Mouse (Mus musculus): ENCODE measurements around the gene Snx33.
"Not testable (repeated sequence)": the region's sequence is repeated elsewhere in the genome, so short reads cannot be mapped to it uniquely, and the experiment has no call there.

The Snx33 gene

GRCm38 (mm10) chr9:56925291-56926024, 2.7 kb downstream of the Snx33 start:
- DNase-seq (ENCODE audit: low spot score in 2 of 2): no peak

GRCm38 (mm10) chr9:56924651-56925027, 3.5 kb downstream of the Snx33 start:
- peak in 1 of 2 experiments; percentile 17 for DNase-seq (ENCODE audit: low spot score in 2 of 2)

DNA sequence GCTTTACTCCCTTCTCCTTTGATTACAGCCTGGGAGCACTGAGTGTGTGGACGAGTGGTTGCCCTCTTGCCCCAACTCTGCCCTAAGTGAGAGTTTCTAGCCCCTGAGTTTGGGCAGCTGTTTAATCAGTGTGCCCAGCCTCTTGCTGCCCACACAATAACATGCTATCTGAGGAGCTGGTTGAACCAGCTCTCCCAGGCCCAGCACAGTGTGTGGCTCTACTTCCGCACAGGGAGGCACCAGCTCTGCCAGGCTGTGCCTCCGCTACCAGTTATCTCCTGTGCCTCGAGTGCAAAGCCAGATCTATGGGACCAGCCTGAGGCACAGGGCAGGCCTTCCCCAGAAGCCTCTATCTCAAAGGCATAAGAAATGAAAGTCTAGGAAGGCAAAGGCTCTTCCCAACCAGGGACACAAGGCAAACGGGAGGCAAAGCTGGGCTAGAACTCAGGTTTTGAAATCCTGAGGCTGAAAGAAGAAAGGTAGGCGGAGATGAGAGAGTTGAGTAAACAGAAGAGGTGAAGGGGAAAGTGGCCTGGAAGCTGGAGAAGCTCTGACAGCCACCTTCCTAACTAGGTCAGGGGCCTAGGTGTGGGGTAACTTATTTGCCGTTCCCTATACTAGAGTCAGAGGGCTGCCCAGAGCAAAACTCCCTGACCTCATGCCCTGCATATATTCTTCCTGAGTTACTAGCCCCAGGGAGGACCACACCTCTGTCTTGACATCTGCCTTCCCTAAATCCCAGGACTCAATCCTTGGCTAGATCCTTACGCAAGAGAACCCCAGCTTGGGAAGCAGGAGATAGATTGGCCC, 4.1 kb downstream of the Snx33 start:
- DNase-seq (ENCODE audit: low spot score in 2 of 2): no peak

GRCm38 (mm10) chr9:56922746-56923145, 5.4 kb downstream of the Snx33 start:
- no peak for DNase-seq (ENCODE audit: low spot score in 2 of 2)

- DNase-seq (ENCODE audit: low spot score in 2 of 2): no peak
Measured at GRCm38 (mm10) chr9:56918466-56918865, 9.7 kb downstream of the Snx33 start.

- DNase-seq (ENCODE audit: low spot score in 2 of 2): no peak
Measured at GRCm38 (mm10) chr9:56917131-56917530, 11.0 kb downstream of the Snx33 start.

DNA sequence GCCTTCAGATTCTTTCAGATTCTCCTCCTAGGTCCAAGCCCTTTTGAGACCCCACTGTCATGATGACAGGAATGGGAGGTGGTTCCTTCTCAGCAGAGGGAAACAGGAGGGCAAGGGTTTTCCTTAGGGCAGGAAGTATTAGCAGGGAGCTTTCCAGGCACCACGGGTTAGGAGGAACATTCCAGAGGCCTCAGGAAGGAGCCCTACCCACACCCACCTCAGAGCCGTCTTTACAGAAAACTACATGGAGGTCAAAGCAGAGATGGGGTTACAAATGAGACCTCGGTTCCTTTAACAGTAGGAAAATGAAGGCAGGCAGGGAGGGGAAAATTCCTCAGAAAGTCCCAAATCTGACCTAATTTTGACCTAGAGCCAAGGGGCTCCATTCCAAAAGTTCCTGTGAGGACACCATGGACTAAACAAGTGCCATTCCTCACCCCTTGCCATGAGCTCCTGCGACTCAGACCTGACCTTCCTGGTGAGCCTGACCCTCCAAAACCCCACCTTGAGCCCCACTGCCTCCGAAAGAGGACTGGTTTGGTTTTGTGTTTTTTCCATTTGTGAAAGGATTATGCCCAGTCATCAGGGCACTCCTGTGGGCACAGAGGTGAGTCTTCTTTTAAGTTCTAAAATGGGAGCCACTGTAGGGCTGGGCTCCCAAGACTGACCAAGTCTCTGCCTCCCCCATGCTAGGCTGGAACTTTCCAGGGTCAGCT, 12.3 kb downstream of the Snx33 start:
- DNase-seq (ENCODE audit: low spot score in 2 of 2): no peak

DNA sequence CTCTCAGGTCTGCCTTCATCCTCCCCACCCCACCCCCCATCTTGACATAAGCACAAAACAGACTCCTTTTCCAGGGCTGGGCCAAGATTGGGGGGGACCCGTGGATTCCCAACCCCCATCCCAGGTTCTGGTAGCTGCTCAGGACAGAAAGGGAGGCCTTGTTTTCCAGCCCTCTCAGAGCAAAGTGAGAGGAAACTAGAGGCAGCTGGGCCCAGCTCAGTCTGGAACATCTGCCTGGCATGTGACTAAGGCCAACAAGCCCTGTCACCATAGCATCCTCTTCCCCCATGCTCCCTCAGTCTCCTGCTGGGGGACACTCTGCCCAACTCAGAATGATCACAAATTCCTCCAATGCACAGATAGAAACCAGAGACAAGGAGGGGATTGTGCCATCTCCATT, 13.1 kb downstream of the Snx33 start:
- no peak for DNase-seq (ENCODE audit: low spot score in 2 of 2)

DNA sequence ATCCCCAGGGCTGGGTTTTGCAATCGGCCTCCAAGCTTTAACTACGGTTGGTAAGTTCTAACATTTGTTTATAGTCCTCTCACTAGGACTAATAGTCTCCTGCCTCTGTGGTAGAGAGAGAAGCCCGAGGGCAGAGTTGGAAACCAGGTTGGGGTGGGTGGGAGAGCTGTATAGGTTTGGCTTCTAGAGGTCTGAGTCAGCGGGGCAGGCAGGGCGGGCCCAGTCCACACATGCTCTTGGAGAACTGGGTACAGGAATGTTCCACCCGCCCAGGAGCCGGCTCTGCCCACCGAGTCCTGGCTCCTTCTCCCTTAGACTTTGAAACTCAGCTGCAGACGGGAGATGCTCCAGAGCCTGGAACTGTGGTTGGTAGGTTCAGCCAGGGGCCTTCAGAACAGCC, 14.2 kb downstream of the Snx33 start:
- no peak for DNase-seq (ENCODE audit: low spot score in 2 of 2)

- no peak for DNase-seq (ENCODE audit: low spot score in 2 of 2)
Measured at GRCm38 (mm10) chr9:56911017-56911416, 17.2 kb downstream of the Snx33 start.

DNA sequence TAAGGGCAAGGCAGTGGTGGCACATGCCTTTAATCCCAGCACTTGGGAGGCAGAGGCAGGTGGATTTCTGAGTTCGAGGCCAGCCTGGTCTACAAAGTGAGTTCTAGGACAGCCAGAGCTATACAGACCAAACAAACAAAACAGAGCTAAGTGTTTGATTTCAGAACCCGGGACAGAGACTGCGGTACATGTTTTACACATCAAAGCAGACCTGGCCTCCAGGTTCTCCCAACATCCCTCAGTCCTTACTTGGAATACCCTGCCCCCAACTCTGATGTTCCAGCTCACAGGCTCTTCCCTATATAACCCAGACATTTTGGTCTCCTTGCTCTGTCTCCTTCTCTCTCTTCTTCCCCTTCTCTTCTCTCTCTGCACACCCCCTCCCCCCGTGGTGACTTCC, 18.2 kb downstream of the Snx33 start:
- not testable (repeated sequence) for DNase-seq (ENCODE audit: low spot score in 2 of 2)

- no peak for DNase-seq (ENCODE audit: low spot score in 2 of 2)
Measured at GRCm38 (mm10) chr9:56907549-56907948, 20.6 kb downstream of the Snx33 start.

GRCm38 (mm10) chr9:56903662-56904061, 24.5 kb downstream of the Snx33 start:
- no peak for DNase-seq (ENCODE audit: low spot score in 2 of 2)

DNA sequence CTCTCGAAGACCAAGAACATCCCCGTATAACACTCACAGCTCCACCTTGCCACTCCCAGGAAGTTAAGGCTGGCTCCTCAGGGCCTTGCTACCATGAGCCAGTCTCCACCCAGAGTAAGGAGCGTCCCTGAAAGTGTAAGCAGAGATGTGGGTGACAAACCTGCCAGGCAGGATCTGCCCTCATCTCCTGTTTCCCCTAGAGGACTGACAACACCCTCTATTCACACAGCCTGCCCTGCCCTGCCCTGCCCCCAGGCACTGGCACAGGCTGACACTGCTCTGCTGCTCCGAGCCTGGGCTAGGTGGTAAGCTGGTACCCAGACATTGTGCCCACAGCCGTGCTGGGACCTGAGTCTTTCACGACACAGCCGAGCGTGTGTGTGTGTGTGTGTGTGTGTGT, 27.0 kb downstream of the Snx33 start:
- DNase-seq (ENCODE audit: low spot score in 2 of 2): no peak

DNA sequence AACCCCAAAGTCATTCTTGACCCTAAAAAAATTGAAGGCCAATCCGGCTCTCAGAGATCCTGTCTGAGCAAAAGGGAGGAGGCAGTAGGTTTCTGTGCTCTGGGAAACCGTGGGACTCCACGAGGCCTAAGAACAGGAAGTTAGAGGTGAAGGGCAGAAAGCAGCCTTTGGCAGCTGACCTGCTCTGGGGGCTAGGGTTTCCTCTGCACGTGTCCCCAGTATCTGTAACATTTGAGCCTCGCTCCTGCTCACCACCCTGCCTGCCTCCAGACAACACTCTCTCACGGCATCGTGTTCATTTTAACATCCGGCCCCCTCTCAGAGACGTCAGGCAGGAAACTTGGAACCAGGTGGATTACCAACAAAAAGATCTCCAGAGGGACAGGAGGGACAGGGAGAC, 27.6 kb downstream of the Snx33 start:
- DNase-seq (ENCODE audit: low spot score in 2 of 2): no peak

GRCm38 (mm10) chr9:56900060-56900459, 28.1 kb downstream of the Snx33 start:
- no peak for DNase-seq (ENCODE audit: low spot score in 2 of 2)

DNA sequence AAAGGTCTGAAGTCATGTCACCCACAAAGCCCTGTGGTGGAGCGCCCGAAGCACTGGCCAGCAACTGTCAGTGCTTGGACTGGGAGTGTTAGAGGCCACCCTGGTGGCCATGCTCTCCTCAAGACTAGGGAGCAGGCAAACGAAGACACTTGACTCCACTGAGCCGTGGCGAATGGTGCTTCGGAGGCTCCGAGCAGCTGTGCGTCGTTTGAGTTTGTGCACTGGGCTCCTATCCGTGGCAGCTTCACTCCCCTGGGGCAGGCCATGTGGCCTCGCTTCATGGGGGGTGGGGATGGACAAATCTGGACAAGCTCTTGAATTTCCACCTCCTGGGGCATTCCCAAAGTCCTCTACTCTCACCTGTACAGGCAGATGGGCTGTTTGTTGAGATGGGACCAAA, 28.8 kb downstream of the Snx33 start:
- no peak for DNase-seq (ENCODE audit: low spot score in 2 of 2)

DNA sequence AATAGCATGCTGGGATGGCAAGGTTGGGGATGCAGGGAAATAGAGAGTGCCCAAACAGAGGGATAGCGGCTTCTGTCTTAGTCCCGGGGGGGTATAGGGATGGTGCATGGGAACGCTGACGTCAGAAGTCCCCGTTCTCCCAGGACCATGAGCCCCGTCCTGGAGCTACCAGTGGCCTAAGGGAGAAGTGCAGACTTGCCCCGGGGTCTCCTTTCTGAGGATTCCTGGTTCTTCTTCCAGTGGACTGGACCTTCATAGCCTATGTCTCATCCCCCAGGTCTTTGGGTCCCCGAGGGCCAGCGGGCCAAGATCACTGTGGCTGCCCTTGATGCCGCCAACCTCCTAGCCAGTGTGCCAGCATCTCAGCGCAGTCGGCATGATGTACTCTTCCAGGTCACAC, 31.4 kb downstream of the Snx33 start:
- no peak for DNase-seq (ENCODE audit: low spot score in 2 of 2)

- peak in 1 of 2 experiments; percentile 31 for DNase-seq (ENCODE audit: low spot score in 2 of 2)
Measured at GRCm38 (mm10) chr9:56894006-56894405, 34.2 kb downstream of the Snx33 start.

- no peak for DNase-seq (ENCODE audit: low spot score in 2 of 2)
Measured at GRCm38 (mm10) chr9:56893313-56893712, 34.9 kb downstream of the Snx33 start.

DNA sequence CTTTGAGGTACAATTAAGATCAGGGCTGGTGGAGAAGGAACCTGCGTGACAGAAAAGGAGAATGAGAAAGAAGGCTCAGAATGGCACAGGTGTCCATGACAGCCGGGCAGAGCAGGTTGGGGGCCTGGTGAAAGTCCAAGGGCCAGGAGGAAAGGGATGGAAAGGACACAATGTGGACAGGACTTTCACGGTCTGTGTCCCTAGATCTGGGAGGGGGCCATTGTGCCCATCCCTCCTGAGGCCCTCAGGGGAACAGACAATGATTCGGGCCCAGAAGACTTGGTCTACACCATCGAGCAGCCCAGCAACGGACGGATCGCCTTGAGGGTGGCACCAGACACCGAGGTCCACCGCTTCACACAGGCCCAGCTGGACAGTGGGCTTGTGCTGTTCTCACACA, 36.1 kb downstream of the Snx33 start:
- no peak for DNase-seq (ENCODE audit: low spot score in 2 of 2)

GRCm38 (mm10) chr9:56891517-56892011, 36.6 kb downstream of the Snx33 start:
- DNase-seq (ENCODE audit: low spot score in 2 of 2): peak in 1 of 2 experiments; percentile 35
